Mouse (Mus musculus): Measurements from ENCODE around the gene Gm16253. TPM values are rescaled to one million over a fixed set of nuclear protein-coding genes. Genes with fewer than 3 reads are reported as not detected.

The Gm16253 gene
- total and polyA plus RNA-seq, 2 experiments, result not detected

- Histone ChIP-seq H3K79me2 (ENCODE audit: control insufficient read depth, insufficient read depth, low read length) (no peaks in the 10 kb centered on the region), H3K9ac (ENCODE audit: low read depth, low read length) (no peak overlapping the region), H3K27me3 (ENCODE audit: control insufficient read depth, insufficient read depth, low read length) (no peaks in the 10 kb centered on the region), H3K4me3 (ENCODE audit: insufficient read depth, low read depth, low read length) (no peak overlapping the region), H3K27ac (replicated peaks; ENCODE audit: insufficient read depth, low read depth, low read length) (no peak overlapping the region), H3K4me1 (ENCODE audit: control insufficient read depth, insufficient read depth, low read length) (peaks cover 35% of the 10 kb centered on the region), H3K36me3 (ENCODE audit: control insufficient read depth, insufficient read depth, low read length) (no peaks in the 10 kb centered on the region)
- no peak for TF ChIP-seq CTCF (IDR thresholded peaks at IDR 0.05; ENCODE audit: low read depth, low read length)
- TF ChIP-seq POLR2A (IDR thresholded peaks at IDR 0.05; ENCODE audit: extremely low read depth, insufficient read depth, low read length), result no peak
- DNase-seq (ENCODE audit: extremely low read depth, low read depth, low spot score), result no peak
- WGBS, result 78% methylated on average over 8 of the region's 8 CpGs
Measured at GRCm38 (mm10) chr3:96568605-96569004, 8.2 kb upstream of the Gm16253 start.

GRCm38 (mm10) chr3:96569506-96569905 is 7.3 kb upstream of the Gm16253 start:
- DNase-seq (ENCODE audit: extremely low read depth, low read depth, low spot score), result no peak
- Histone ChIP-seq H3K9ac (ENCODE audit: low read depth, low read length) (no peak overlapping the region), H3K79me2 (ENCODE audit: control insufficient read depth, insufficient read depth, low read length) (no peaks in the 10 kb centered on the region), H3K4me3 (ENCODE audit: insufficient read depth, low read depth, low read length) (no peak overlapping the region), H3K4me1 (ENCODE audit: control insufficient read depth, insufficient read depth, low read length) (peaks cover 33% of the 10 kb centered on the region), H3K36me3 (ENCODE audit: control insufficient read depth, insufficient read depth, low read length) (no peaks in the 10 kb centered on the region), H3K27ac (replicated peaks; ENCODE audit: insufficient read depth, low read depth, low read length) (no peak overlapping the region), H3K27me3 (ENCODE audit: control insufficient read depth, insufficient read depth, low read length) (no peaks in the 10 kb centered on the region)
- TF ChIP-seq POLR2A (IDR thresholded peaks at IDR 0.05; ENCODE audit: extremely low read depth, insufficient read depth, low read length), result no peak
- no peak for TF ChIP-seq CTCF (IDR thresholded peaks at IDR 0.05; ENCODE audit: low read depth, low read length)
- WGBS, result 92% methylated on average over 13 of the region's 13 CpGs

DNA sequence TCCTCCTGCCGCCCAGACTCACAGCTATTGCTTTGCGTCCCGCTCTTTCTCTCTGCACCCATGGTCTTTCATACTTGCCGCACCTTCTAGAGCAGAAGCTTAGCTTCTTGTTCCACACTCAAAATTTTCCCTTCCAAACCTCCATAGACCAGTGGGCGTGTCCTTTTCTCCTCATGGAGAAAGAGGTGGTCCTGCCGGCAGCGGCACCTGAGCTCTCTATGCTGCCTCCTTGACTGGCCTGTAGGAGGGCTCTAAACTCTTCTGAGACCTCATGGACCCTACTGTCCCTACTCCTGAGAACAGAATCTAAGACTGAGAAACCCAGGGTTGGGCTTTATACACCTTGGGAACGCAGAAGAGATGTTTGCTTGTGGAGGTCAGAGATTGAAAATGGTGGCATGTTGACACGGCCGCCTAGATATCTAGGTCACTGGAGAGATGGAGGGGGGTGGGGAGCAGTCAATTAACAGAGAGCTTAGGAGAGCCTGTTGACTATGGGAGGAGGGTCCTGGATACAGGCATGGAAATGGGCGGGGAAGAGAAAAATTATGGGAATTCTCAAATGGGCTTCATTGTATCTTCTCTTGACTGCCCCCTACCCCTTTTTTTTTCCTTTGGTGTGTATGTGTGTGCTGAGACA is 6.7 kb upstream of the Gm16253 start:
- H3K9ac ChIP-seq (ENCODE audit: low read depth, low read length), result no peak overlapping the region

GRCm38 (mm10) chr3:96570643-96571042 is 6.1 kb upstream of the Gm16253 start:
- Histone ChIP-seq H3K27ac (replicated peaks; ENCODE audit: insufficient read depth, low read depth, low read length) (peak overlapping the region; percentile 50), H3K4me1 (ENCODE audit: control insufficient read depth, insufficient read depth, low read length) (peaks cover 41% of the 10 kb centered on the region), H3K9ac (ENCODE audit: low read depth, low read length) (no peak overlapping the region), H3K36me3 (ENCODE audit: control insufficient read depth, insufficient read depth, low read length) (no peaks in the 10 kb centered on the region), H3K27me3 (ENCODE audit: control insufficient read depth, insufficient read depth, low read length) (no peaks in the 10 kb centered on the region), H3K79me2 (ENCODE audit: control insufficient read depth, insufficient read depth, low read length) (no peaks in the 10 kb centered on the region), H3K4me3 (ENCODE audit: insufficient read depth, low read depth, low read length) (no peak overlapping the region)
- DNase-seq (ENCODE audit: extremely low read depth, low read depth, low spot score), result peak; percentile 33
- WGBS, result 67% methylated on average over 7 of the region's 7 CpGs
- TF ChIP-seq POLR2A (IDR thresholded peaks at IDR 0.05; ENCODE audit: extremely low read depth, insufficient read depth, low read length) (no peak), CTCF (IDR thresholded peaks at IDR 0.05; ENCODE audit: low read depth, low read length) (no peak)

More for the DNA sequence above, 6.7 kb upstream of the Gm16253 start:
- Histone ChIP-seq H3K27me3 (ENCODE audit: control insufficient read depth, insufficient read depth, low read length) (no peaks in the 10 kb centered on the region), H3K36me3 (ENCODE audit: control insufficient read depth, insufficient read depth, low read length) (no peaks in the 10 kb centered on the region), H3K79me2 (ENCODE audit: control insufficient read depth, insufficient read depth, low read length) (no peaks in the 10 kb centered on the region), H3K27ac (replicated peaks; ENCODE audit: insufficient read depth, low read depth, low read length) (peak overlapping the region; percentile 50), H3K4me1 (ENCODE audit: control insufficient read depth, insufficient read depth, low read length) (peaks cover 37% of the 10 kb centered on the region), H3K4me3 (ENCODE audit: insufficient read depth, low read depth, low read length) (no peak overlapping the region)
- 65% methylated on average over 11 of the region's 11 CpGs for WGBS
- peak; percentile 24 for DNase-seq (ENCODE audit: extremely low read depth, low read depth, low spot score)
- TF ChIP-seq CTCF (IDR thresholded peaks at IDR 0.05; ENCODE audit: low read depth, low read length), result no peak
- no peak for TF ChIP-seq POLR2A (IDR thresholded peaks at IDR 0.05; ENCODE audit: extremely low read depth, insufficient read depth, low read length)

- Histone ChIP-seq H3K4me1 (ENCODE audit: control insufficient read depth, insufficient read depth, low read length) (peaks cover 40% of the 10 kb centered on the region), H3K27ac (replicated peaks; ENCODE audit: insufficient read depth, low read depth, low read length) (peak overlapping the region; percentile 53)
Measured at GRCm38 (mm10) chr3:96571336-96571735, 5.4 kb upstream of the Gm16253 start.

More at GRCm38 (mm10) chr3:96571336-96571735, 5.4 kb upstream of the Gm16253 start:
- Histone ChIP-seq H3K9ac (ENCODE audit: low read depth, low read length) (no peak overlapping the region), H3K36me3 (ENCODE audit: control insufficient read depth, insufficient read depth, low read length) (no peaks in the 10 kb centered on the region), H3K4me3 (ENCODE audit: insufficient read depth, low read depth, low read length) (no peak overlapping the region), H3K27me3 (ENCODE audit: control insufficient read depth, insufficient read depth, low read length) (no peaks in the 10 kb centered on the region), H3K79me2 (ENCODE audit: control insufficient read depth, insufficient read depth, low read length) (no peaks in the 10 kb centered on the region)
- DNase-seq (ENCODE audit: extremely low read depth, low read depth, low spot score), result peak; percentile 60
- WGBS, result 35% methylated on average over 2 of the region's 2 CpGs
- no peak for TF ChIP-seq CTCF (IDR thresholded peaks at IDR 0.05; ENCODE audit: low read depth, low read length)
- TF ChIP-seq POLR2A (IDR thresholded peaks at IDR 0.05; ENCODE audit: extremely low read depth, insufficient read depth, low read length), result no peak
